Mouse (Mus musculus) lung, adult 2 months (tissue): ENCODE results near the gene Hexim2.

Experiments used
- CTCF ChIP-seq: fragments of 200-500 bp; IDR thresholded peaks from 2 replicates; pipeline ENCODE4 v1.5.1; 2011; ENCODE audit warnings: mild to moderate bottlenecking, low read length, control low read depth; ENCODE audit not compliant: insufficient read depth
- POLR2A ChIP-seq: fragments of 200-500 bp; IDR thresholded peaks from 2 replicates; pipeline ENCODE4 v1.6.1; 2011; ENCODE audit warnings: low read depth, mild to moderate bottlenecking, control low read depth, low read length, borderline replicate concordance; ENCODE audit errors: extremely low read depth

GRCm38 (mm10) chr11:103149771-103150170 is 17.5 kb downstream of the Hexim2 start:
- no peak for TF ChIP-seq CTCF
- TF ChIP-seq POLR2A, result no peak
